Mouse (Mus musculus) c-Kit-positive CD71-positive TER-119-negative erythroid progenitor cells, embryonic 14.5 days (primary cell): ENCODE results near the gene Sugt1.

Source experiments
- DNase-seq: peaks from one replicate; pipeline ENCODE4 v3.0.0-alpha.2; 2013; ENCODE audit warnings: low read depth

Gene Sugt1

DNA sequence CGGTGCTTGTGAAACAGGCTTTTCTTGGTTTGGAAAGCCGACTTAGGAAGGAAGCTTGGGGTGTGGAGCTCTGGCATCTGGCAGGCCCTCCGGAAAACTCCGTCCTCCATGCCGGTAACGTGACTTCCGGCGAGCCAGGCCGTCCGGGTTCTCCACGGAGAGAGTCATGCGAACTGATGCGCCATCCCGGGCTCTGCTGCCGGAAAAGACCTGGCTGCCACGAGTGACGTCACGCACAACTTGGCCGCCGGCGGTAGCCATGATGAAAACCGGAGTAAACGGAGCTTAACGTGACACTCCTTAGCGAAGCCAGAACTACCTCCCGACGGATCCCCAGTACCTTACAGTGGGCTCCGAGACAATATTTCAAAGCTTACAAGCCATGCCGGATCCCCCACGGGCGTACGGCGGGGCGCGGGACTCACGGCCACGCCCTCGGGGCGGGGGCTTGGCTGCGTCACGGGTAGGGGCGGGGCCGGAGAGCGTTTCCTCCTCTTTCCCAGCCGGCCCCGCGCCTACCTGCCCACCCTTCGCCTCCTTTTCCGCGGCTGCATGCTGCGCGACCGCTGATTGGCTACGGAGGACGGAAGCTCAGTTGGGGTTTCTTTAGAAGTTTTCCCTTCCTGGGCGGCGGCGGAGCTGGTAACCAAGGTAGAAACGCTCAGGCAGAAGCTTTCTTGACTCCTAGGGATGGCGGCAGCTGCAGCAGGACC, at the start of gene Sugt1:
Gene Sugt1 (plus strand): TSS at position 553 of the 713 bp plus-strand sequence.
- DNase-seq: peak; percentile 95

DNA sequence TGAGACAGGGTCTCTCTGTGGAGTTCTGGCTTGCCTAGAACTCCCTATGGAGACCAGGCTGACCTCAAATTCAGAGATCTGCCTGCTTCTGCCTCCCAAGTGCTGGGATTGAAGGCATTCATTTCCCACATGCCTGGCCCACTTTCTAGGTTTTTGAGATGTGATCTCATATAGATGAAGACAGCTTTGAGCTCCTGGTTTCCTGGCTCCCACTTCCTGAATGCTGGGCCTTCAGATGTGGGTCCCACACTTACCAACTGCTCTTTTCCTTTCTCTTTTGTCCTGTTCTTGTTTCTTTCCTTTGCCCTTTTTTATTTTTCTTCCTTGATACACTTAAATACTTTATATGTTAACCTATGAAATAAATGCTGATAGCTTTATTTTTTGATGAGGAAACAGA, 49.6 kb upstream of the Sugt1 start:
- no peak for DNase-seq

- no peak for DNase-seq
Measured at GRCm38 (mm10) chr14:79541606-79542005, 45.9 kb upstream of the Sugt1 start.

GRCm38 (mm10) chr14:79549343-79549742, 38.1 kb upstream of the Sugt1 start:
- DNase-seq: no peak

GRCm38 (mm10) chr14:79551929-79552328, 35.6 kb upstream of the Sugt1 start:
- DNase-seq: no peak

DNA sequence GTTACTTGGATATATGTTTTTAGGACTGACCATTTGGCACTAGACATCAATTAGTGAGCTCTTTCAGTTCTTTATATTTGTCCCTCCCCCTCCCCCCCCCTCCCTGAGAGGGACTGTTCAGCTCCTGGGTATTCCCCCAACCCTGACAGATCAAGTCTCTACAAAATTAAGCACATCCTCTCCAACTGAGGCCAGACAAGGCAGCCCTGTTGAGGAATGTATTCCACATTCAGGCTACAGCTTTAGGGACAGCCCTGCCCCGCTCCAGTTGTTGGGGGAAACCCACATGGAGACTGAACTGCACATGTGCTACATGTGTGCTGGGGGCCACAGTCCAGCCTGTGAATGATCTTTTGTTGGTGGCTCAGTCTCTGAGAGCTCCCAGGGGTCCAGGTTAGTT, 34.6 kb upstream of the Sugt1 start:
- no peak for DNase-seq

DNA sequence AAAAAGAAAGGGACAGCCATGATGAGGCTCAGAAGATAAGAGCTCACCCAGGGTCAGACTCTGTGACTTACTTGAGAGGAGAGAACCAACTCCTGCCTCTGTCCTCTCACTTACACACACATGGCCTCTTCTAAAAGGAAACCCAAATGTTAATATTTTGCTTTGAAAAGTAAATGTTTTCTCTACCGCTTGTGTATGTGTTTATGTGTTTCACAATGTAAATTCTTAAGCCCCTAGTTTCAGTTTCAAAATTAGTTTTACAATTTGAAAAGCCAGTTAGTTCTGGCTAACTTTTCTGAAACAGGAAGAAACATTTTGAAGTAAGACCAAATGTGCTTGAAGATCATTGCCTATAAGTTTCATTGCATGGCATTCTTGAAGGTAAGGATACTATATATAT, 29.7 kb upstream of the Sugt1 start:
- no peak for DNase-seq

GRCm38 (mm10) chr14:79562745-79563144, 24.7 kb upstream of the Sugt1 start:
- DNase-seq: no peak

DNA sequence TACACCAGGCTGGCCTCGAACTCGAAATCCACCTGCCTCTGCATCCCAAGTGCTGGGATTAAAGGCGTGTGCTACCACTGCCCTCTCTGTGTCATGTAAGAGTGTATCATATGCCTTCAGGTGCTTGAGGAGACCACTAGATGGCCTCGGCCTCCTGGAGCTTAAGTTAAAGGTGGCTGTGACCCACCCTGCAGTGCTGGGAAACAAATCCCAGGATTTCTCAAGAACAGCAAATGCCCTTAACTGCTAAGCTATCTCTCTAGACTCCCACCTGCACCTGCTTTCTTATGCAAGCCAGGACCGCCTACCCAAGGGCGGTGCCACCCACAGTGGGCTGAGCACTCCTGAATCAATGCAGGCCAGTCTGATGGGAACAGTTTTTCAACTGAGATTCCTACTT, 22.7 kb upstream of the Sugt1 start:
- DNase-seq: no peak

GRCm38 (mm10) chr14:79573482-79574191, 13.9 kb upstream of the Sugt1 start:
- DNase-seq: no peak

DNA sequence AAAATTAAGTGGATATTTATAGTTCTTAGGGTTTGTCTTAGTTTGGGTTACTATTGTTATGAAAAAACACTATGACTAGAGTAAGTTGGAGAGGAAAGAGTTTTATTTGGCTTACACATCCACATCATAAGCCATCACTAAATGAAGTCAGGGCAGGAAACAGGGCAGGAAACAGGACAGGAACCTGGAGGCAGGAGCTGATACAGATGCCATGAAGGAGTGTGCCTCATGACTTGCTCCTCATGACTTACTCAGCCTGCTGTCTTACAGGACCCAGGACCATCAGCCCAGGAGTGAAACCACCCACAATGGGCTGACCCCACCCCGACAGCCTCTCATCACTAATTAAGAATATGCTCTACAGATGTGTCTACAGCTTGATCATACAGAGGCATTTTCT, 13.1 kb upstream of the Sugt1 start:
- no peak for DNase-seq

GRCm38 (mm10) chr14:79583526-79584245, 3.8 kb upstream of the Sugt1 start:
- DNase-seq: no peak

DNA sequence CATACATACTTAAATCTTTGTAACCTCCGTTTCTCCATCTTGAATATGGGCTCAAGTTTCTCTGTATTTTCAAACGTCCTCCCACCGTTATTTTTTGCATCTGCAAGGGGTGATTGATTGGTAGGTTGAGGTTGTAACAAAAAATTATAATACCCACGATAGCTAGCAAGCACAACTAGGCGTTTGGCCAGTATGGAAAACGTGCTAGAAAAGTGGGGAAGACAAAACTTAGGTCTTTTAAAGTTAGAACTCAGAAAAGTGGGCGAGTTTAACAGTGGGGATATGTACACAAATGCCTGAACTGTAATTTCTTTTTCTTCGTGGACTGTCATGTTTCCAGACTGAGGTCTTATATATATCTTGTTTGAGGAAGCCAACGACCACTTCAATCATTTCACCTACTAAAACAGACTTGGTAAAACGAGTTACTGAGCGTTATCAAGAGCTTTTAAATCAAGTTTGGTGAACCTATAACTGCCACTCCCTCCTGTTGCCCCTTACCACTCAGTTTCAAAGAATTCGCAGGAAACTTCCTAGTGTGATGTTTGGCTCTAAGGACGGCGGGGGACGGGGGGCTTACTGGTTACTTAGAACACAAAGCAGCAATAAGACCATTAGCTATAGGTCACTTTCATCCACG, 872 bp upstream of the Sugt1 start:
- no peak for DNase-seq

GRCm38 (mm10) chr14:79587852-79588229, 350 bp downstream of the Sugt1 start:
- DNase-seq: peak; percentile 15

DNA sequence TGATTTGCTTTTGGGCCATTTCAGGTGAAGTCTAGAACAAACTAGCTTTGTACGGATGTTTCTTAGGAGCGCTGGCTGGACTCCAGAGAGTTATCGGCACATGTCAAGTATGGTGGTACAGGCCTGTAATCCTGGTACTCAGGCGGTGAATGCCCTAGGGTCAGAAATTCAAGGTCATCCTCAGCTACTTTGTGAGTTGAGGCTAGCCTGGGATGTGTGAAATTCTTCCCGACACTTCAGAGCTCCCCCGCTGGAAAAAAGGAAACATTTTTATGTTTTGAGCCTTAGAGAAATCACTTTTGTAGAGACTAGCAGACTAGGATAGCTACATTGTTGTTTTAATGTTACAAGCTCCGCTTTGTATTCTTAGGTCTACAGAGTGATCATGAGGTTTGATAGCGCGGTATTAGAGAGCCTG, 1.1 kb downstream of the Sugt1 start:
- DNase-seq: no peak

GRCm38 (mm10) chr14:79589401-79589800, 1.9 kb downstream of the Sugt1 start:
- DNase-seq: no peak

DNA sequence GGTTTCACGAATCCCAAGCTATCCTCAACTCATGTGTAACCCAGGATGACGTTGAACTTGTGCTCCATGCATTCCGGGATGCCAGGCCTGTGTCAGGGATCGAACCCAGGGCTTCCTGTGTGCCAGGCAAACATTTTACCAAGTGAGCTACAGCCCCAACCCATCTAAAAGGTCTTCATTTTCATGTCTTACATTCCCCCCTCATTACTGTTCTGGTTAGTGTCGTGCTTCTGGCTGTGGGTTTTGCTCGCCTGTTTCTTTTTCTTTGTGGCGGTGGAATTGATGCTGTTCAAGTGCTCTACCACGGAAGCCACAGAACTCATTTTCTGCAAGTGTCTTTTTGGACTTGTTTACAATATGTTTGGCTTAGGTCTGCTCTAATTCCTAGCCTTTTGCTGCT, 3.4 kb downstream of the Sugt1 start:
- no peak for DNase-seq

- no peak for DNase-seq
Measured at GRCm38 (mm10) chr14:79591611-79592010, 4.1 kb downstream of the Sugt1 start.

DNA sequence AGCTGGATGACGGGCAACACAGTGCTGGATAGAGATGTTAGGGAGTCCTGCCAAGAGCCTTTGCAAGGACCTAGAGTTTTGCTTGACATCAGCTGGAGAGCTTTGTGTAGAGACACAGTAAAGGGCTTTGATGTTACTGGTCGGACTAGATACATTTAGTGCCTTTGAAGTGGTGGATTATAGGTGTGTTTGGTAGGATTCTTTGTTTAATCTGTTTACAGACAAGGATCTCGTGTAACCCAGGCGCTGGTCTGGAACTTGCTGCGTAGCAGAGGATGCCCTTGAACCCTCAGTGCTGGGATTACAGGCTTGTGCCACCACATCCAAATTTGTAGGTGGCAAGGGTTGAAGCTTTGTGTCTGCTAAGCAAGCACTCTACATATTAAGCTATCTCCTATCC, 6.6 kb downstream of the Sugt1 start:
- no peak for DNase-seq

GRCm38 (mm10) chr14:79596602-79597001, 9.1 kb downstream of the Sugt1 start:
- no peak for DNase-seq

- no peak for DNase-seq
Measured at GRCm38 (mm10) chr14:79605881-79606280, 18.4 kb downstream of the Sugt1 start.

GRCm38 (mm10) chr14:79606392-79606791, 18.9 kb downstream of the Sugt1 start:
- DNase-seq: no peak

- no peak for DNase-seq
Measured at GRCm38 (mm10) chr14:79606867-79607266, 19.4 kb downstream of the Sugt1 start.
